Mouse (Mus musculus): Measurements from ENCODE around the gene Cox4i1. TPM values are rescaled to one million over a fixed set of nuclear protein-coding genes. Genes with fewer than 3 reads are reported as not detected.

Cox4i1 gene
- polyA plus RNA-seq (2015; fragmentation: Nextera tagmentation; extraction: Ambion mirVana), result 638 and 673 TPM in 2 replicates

DNA sequence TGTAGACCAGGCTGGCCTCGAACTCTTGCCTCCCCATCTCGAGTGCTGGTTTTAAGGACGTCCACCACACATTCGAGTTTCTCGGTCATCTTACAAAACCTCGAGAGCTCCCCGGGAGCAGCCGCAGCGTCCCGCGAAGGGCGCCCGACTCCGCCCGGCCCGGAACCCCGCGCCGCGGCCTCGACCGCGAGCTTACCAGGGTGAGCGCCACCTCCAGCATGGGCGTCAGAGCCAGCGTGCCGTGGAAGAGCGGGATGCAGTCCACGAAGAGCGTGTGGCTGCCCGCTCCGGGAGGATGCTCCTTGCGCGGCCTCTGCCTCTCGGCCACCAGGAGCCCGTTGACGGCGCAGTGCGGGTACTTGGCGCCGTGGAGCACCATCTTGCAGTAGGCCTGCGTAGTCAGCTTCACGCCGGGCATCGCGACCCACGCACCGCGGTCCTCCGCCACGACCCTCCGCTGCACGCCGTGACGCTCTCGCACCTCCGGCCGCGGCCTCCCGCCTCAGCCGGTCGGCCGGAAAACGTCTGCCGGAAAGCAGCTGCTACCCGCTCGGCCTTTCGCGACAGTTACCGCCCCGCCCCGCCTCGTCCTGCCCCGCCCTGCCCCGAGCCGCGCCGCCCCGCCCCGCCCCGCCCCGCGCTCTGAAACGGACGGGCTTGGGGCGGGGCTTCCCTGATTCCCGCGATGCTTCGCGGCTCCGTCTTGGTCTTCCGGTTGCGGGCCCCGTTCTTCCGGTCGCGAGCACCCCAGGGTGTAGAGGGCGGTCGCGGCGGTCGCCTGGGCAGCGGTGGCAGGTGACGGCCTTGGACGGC, at the start of gene Cox4i1, which contains the start of gene Gm27021:
TSS of gene Cox4i1 (plus strand) at position 662 of the 813 bp plus-strand sequence.
TSS of gene Gm27021 (minus strand) at position 519 of the 813 bp plus-strand sequence.
- Histone ChIP-seq H3K36me3 (replicated peaks) (peaks cover 32% of the 10 kb centered on the region), H3K4me1 (replicated peaks) (peaks cover 59% of the 10 kb centered on the region)

DNA sequence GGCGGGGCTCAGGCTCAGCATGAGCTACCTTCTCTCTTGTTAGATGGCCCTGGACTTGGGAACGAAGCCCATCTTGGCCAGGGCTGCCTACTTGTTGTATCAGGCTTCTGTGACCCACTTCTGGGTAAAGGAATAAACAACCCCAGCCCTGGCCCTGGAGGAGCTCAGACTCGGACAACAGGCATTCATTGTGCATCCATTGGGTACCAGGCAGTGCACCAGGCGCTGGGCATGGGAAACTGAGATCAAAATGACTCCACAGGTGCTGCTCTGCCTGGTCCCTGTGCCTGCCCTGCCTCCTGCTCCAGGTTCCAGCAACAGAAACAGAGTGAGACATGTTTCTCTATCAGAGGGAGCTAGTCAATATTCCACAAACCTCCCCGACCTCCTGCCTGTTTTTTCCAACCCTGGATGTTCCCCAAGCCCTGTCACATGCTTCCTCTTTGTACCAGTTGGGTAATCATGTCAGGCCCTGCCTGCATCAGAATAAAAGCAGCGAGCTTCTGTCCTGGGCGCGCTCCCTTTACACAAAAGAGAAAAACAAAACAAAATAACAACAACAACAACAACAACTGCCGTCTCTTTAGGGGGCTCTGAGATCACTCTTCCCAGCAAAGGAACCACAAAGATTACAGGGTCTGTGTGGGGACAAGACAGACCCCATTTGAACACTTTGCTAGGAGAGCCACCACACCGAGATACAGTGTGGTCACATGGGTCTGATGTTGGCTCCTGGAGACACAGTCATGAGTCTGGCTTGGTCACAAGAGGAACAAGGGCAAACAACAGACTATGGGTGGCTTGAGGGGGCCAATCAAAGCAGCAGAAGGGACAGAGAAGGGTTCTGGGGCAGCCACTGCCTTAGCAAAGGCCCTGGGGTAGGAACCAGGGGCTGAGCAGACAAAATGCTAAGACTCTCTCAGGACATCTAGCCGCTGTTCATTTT, 48.5 kb upstream of the Cox4i1 start:
- Histone ChIP-seq H3K4me3 (replicated peaks) (no peak overlapping the region), H3K4me2 (no peak overlapping the region), H3K4me1 (replicated peaks) (peaks cover 42% of the 10 kb centered on the region), H3K27me3 (no peaks in the 10 kb centered on the region), H3K36me3 (replicated peaks) (no peaks in the 10 kb centered on the region), H3K9me3 (replicated peaks) (no peaks in the 10 kb centered on the region), H3K27ac (replicated peaks) (peak overlapping the region; percentile 64), H3K9ac (no peak overlapping the region)
- WGBS (ENCODE audit: insufficient replicate concordance), result 54% methylated on average over 11 of the region's 11 CpGs
- ATAC-seq (ENCODE audit: insufficient read depth), result peak; percentile 19; the same call in 1 of the 2 replicates

More for the DNA sequence above, at the start of gene Cox4i1, which contains the start of gene Gm27021:
- under 1% methylated on average over 105 of the region's 105 CpGs for whole genome bisulfite sequencing (ENCODE audit: insufficient replicate concordance)
- peak within 1 kb of the TSS; percentile 94 for H3K4me2 ChIP-seq
- peak within 1 kb of the TSS; percentile 97 for H3K4me3 ChIP-seq (replicated peaks)
- no peaks in the 10 kb centered on the region for H3K9me3 ChIP-seq (replicated peaks)
- peak within 1 kb of the TSS; percentile 93 for H3K9ac ChIP-seq
- H3K27me3 ChIP-seq, result no peaks in the 10 kb centered on the region
- peak; percentile 92 for ATAC-seq (ENCODE audit: insufficient read depth)
- peak within 1 kb of the TSS; percentile 93 for H3K27ac ChIP-seq (replicated peaks)

DNA sequence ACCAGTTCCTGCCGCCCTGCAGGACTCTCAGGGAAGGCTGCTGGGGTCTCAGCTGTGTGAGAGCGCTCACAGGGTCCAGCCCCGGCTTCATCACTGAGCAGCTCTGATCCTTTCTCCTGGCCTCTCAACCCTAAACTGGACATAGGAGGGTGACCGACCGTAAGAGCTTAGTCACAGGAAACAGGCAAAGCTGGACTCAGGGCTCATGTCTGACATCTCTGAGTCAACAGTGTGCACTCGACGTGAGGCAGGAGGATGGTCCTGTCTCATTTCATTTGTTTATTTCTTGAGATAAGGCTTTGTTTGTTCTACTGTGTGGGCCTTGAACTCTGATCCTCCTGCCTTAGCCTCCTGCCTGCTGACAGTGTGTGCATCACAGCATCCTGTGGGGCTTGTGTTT, 47.6 kb upstream of the Cox4i1 start:
- 56% methylated on average over 7 of the region's 7 CpGs for WGBS (ENCODE audit: insufficient replicate concordance)
- Histone ChIP-seq H3K9me3 (replicated peaks) (no peaks in the 10 kb centered on the region), H3K9ac (no peak overlapping the region), H3K4me2 (no peak overlapping the region), H3K27ac (replicated peaks) (peak overlapping the region; percentile 54; the same call in 1 of the 2 replicates), H3K27me3 (no peaks in the 10 kb centered on the region), H3K4me3 (replicated peaks) (no peak overlapping the region), H3K4me1 (replicated peaks) (peaks cover 42% of the 10 kb centered on the region), H3K36me3 (replicated peaks) (no peaks in the 10 kb centered on the region)
- ATAC-seq (ENCODE audit: insufficient read depth), result peak; percentile 20; the same call in 1 of the 2 replicates

DNA sequence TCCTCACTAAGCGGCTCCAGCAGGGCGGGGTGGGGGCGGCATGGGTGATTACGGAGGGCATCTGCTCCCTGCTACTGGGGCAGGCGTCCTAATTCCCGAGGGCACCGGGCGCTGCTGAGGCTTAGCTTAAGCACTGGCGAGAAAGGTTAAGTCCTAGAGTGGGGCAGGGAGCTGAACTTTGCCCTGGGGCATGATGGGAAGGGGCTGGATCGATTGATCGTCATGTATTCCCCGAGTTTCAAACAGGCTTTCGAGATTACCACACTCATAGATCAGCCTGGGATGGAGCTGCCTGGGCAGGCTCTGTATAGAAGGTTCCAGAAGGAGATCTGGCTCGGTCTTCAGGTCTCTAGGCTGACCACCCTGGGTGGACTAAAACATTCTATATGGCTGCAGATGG, 45.9 kb upstream of the Cox4i1 start:
- Histone ChIP-seq H3K4me2 (no peak overlapping the region), H3K9ac (no peak overlapping the region), H3K27me3 (no peaks in the 10 kb centered on the region), H3K4me1 (replicated peaks) (peaks cover 42% of the 10 kb centered on the region), H3K9me3 (replicated peaks) (no peaks in the 10 kb centered on the region), H3K36me3 (replicated peaks) (no peaks in the 10 kb centered on the region), H3K4me3 (replicated peaks) (no peak overlapping the region), H3K27ac (replicated peaks) (no peak overlapping the region)
- no peak for ATAC-seq (ENCODE audit: insufficient read depth)
- 61% methylated on average over 14 of the region's 14 CpGs for WGBS (ENCODE audit: insufficient replicate concordance)

DNA sequence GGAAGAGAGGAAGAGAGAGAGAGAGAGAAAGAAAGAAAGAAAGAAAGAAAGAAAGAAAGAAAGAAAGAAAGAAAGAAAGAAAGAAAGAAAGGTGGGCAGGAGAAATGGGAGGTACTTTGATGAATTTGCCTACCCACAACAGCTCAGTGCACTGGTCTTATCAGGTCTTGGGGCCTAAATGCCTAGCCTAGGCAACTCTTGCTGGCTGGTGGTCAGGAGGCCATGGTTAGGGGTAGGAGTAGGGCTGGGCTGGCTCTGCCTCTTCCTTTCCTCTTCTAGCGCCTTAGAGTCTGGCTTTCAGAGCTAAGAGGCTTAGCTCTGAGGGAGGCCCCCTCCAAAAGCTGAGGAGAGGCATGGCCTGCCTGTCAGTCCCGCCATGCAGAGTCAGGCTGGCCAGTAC, 44.4 kb upstream of the Cox4i1 start:
- no peak overlapping the region for H3K9ac ChIP-seq
- ATAC-seq (ENCODE audit: insufficient read depth), result 0 out of 2 replicates have a peak, but pooled peaks have one; percentile 33
- H3K27me3 ChIP-seq, result no peaks in the 10 kb centered on the region
- 19% methylated on average over 2 of the region's 2 CpGs for WGBS (ENCODE audit: insufficient replicate concordance)
- no peak overlapping the region for H3K27ac ChIP-seq (replicated peaks)
- no peak overlapping the region for H3K4me2 ChIP-seq
- peaks cover 35% of the 10 kb centered on the region for H3K4me1 ChIP-seq (replicated peaks)
- no peak overlapping the region for H3K4me3 ChIP-seq (replicated peaks)
- H3K9me3 ChIP-seq (replicated peaks), result no peaks in the 10 kb centered on the region
- H3K36me3 ChIP-seq (replicated peaks), result no peaks in the 10 kb centered on the region

- no peak for ATAC-seq (ENCODE audit: insufficient read depth)
- peaks cover 17% of the 10 kb centered on the region for H3K27me3 ChIP-seq
- no peak overlapping the region for H3K4me2 ChIP-seq
- 66% methylated on average over 11 of the region's 11 CpGs for WGBS (ENCODE audit: insufficient replicate concordance)
- H3K4me1 ChIP-seq (replicated peaks), result peaks cover 19% of the 10 kb centered on the region
- H3K4me3 ChIP-seq (replicated peaks), result no peak overlapping the region
- H3K27ac ChIP-seq (replicated peaks), result no peak overlapping the region
- H3K36me3 ChIP-seq (replicated peaks), result no peaks in the 10 kb centered on the region
- H3K9ac ChIP-seq, result no peak overlapping the region
- no peaks in the 10 kb centered on the region for H3K9me3 ChIP-seq (replicated peaks)
Measured at GRCm38 (mm10) chr8:120626461-120626860, 41.6 kb upstream of the Cox4i1 start.

- no peak overlapping the region for H3K9ac ChIP-seq
- no peak overlapping the region for H3K4me3 ChIP-seq (replicated peaks)
- no peak overlapping the region for H3K27ac ChIP-seq (replicated peaks)
- no peak overlapping the region for H3K4me2 ChIP-seq
- no peaks in the 10 kb centered on the region for H3K36me3 ChIP-seq (replicated peaks)
- H3K9me3 ChIP-seq (replicated peaks), result no peaks in the 10 kb centered on the region
- H3K27me3 ChIP-seq, result peaks cover 25% of the 10 kb centered on the region
- H3K4me1 ChIP-seq (replicated peaks), result peaks cover 11% of the 10 kb centered on the region
- no peak for ATAC-seq (ENCODE audit: insufficient read depth)
- WGBS (ENCODE audit: insufficient replicate concordance), result 71% methylated on average over 5 of the region's 5 CpGs
Measured at GRCm38 (mm10) chr8:120627298-120627697, 40.7 kb upstream of the Cox4i1 start.

- H3K36me3 ChIP-seq (replicated peaks), result no peaks in the 10 kb centered on the region
- H3K9me3 ChIP-seq (replicated peaks), result no peaks in the 10 kb centered on the region
- no peak overlapping the region for H3K4me3 ChIP-seq (replicated peaks)
- H3K4me2 ChIP-seq, result no peak overlapping the region
- no peak overlapping the region for H3K27ac ChIP-seq (replicated peaks)
- H3K27me3 ChIP-seq, result peaks cover 53% of the 10 kb centered on the region
- 55% methylated on average over 5 of the region's 5 CpGs for WGBS (ENCODE audit: insufficient replicate concordance)
- H3K9ac ChIP-seq, result no peak overlapping the region
- ATAC-seq (ENCODE audit: insufficient read depth), result no peak
- peaks cover 15% of the 10 kb centered on the region for H3K4me1 ChIP-seq (replicated peaks)
Measured at GRCm38 (mm10) chr8:120630031-120630430, 38.0 kb upstream of the Cox4i1 start.

DNA sequence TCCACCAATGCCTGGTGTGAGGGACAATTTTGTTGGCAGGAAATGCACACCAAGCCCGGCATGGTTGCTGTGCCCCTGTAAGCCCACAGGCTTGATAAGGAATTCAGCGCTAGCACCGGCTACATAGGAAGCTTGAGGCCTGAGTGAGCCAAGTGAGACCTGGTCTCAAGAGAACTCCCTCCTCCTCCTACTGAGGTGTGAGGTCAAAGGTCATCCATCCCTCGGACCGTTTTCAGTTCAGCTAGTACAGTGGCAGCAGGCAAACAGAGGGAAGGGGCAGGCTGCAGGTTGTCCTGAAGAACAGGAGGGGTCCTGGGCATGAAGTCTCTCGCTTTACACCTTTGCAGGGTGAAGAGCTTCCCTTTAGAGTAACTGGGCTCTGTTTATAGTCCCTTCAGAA, 37.2 kb upstream of the Cox4i1 start:
- Histone ChIP-seq H3K4me1 (replicated peaks) (peaks cover 15% of the 10 kb centered on the region), H3K27ac (replicated peaks) (no peak overlapping the region), H3K4me2 (no peak overlapping the region), H3K4me3 (replicated peaks) (no peak overlapping the region), H3K9me3 (replicated peaks) (no peaks in the 10 kb centered on the region), H3K27me3 (peaks cover 60% of the 10 kb centered on the region), H3K36me3 (replicated peaks) (no peaks in the 10 kb centered on the region), H3K9ac (no peak overlapping the region)
- no peak for ATAC-seq (ENCODE audit: insufficient read depth)
- 27% methylated on average over 6 of the region's 6 CpGs for WGBS (ENCODE audit: insufficient replicate concordance)

DNA sequence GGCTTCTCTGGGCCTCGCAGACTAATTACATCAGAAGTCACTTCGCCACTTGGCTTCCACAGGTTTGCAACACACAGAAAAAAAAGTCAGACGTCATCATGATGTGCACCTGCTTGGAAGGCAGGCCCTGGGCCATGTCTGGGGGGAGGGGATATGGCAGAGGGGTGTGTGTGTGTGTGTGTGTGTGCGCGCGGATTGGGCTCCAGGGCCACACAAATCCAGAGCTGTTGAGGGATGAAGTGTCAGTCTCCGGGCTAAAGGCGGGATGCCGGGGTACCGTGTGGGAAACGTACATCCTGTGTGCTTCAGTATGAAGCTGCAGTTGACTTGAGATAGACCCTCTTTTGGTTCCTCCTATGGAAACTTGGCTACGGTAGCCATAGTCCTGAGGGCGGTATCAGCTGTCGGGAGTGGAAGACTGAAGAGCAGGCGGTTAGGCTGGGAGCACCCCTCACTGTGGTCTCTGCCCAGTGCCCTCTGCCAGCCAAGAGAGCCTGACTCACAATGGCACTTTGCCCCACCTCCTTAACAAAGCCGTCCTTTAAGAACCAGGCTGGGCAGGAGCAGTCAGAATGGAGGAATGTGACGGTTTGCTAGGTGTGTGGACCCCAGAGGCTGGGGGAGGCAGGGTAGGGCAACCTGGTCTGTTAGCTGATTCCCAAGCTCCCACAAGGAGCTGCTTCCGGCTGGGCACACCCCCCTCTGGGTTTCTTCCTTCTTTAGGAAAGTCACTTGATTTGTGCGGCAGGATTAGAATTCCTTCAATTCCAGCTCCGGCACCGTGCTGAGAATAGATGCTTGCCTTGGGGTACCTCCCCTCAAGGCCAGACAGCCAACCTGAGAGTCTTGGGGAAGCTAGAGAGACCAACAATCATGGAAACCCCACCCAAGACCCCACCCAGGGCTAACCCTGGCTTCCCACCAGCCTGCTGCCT, 36.3 kb upstream of the Cox4i1 start:
- Histone ChIP-seq H3K4me1 (replicated peaks) (peaks cover 15% of the 10 kb centered on the region), H3K27me3 (peaks cover 69% of the 10 kb centered on the region), H3K36me3 (replicated peaks) (no peaks in the 10 kb centered on the region), H3K27ac (replicated peaks) (no peak overlapping the region), H3K9me3 (replicated peaks) (no peaks in the 10 kb centered on the region), H3K4me3 (replicated peaks) (no peak overlapping the region), H3K4me2 (no peak overlapping the region), H3K9ac (no peak overlapping the region)
- WGBS (ENCODE audit: insufficient replicate concordance), result 76% methylated on average over 21 of the region's 21 CpGs
- no peak for ATAC-seq (ENCODE audit: insufficient read depth)

All from liver, embryonic 15.5 days (tissue).